Mouse (Mus musculus): Measurements from ENCODE around the gene Spred3. TPM values are rescaled to one million over a fixed set of nuclear protein-coding genes. Genes with fewer than 3 reads are reported as not detected.
A peak's percentile ranks its signal among the peaks of the same experiment; 100 is the strongest.
"Not testable (repeated sequence)": the region's sequence is repeated elsewhere in the genome, so short reads cannot be mapped to it uniquely, and the experiment has no call there.

Spred3 gene
- polyA plus RNA-seq (2015; fragmentation: Nextera tagmentation; extraction: Ambion mirVana), result 10.7 TPM in 2 replicates

GRCm38 (mm10) chr7:29170066-29170754 lies at the start of gene Spred3, which contains the start of gene Ggn:
TSS of gene Spred3 (minus strand) at chr7:29170411.
TSS of gene Ggn (plus strand) at chr7:29170210.
- peak; percentile 50 for ATAC-seq
- H3K4me1 ChIP-seq (ENCODE audit: control insufficient read depth, insufficient read depth, low read length), result peaks cover 22% of the 10 kb centered on the region
- peak within 1 kb of the TSS; percentile 91 for H3K27ac ChIP-seq (ENCODE audit: low read length)
- H3K27me3 ChIP-seq (ENCODE audit: control insufficient read depth, insufficient read depth, low read depth, low read length), result peaks cover 37% of the 10 kb centered on the region
- no peaks in the 10 kb centered on the region for H3K9me3 ChIP-seq (replicated peaks; ENCODE audit: control insufficient read depth, low read length, poor library complexity, severe bottlenecking)
- peak within 1 kb of the TSS; percentile 80 for H3K9ac ChIP-seq (ENCODE audit: low read depth, low read length)
- H3K4me3 ChIP-seq (ENCODE audit: low read depth, low read length), result peak within 1 kb of the TSS; percentile 75
- peak within 1 kb of the TSS; percentile 61 for H3K4me2 ChIP-seq (ENCODE audit: low read length)
- H3K36me3 ChIP-seq (ENCODE audit: control insufficient read depth, insufficient read depth, low read length), result peaks cover 12% of the 10 kb centered on the region
- WGBS, result under 1% methylated on average over 30 of the region's 30 CpGs

GRCm38 (mm10) chr7:29214846-29215245 lies 44.6 kb upstream of the Spred3 start:
- no peaks in the 10 kb centered on the region; the same call in 1 of the 2 replicates for H3K9me3 ChIP-seq (replicated peaks; ENCODE audit: control insufficient read depth, low read length, poor library complexity, severe bottlenecking)
- no peak for ATAC-seq
- H3K27me3 ChIP-seq (ENCODE audit: control insufficient read depth, insufficient read depth, low read depth, low read length), result no peaks in the 10 kb centered on the region
- 43% methylated on average over 15 of the region's 15 CpGs for WGBS
- peak overlapping the region; percentile 14; the same call in 1 of the 2 replicates for H3K4me2 ChIP-seq (ENCODE audit: low read length)
- no peak overlapping the region for H3K4me3 ChIP-seq (ENCODE audit: low read depth, low read length)
- no peak overlapping the region for H3K9ac ChIP-seq (ENCODE audit: low read depth, low read length)
- no peaks in the 10 kb centered on the region for H3K36me3 ChIP-seq (ENCODE audit: control insufficient read depth, insufficient read depth, low read length)
- no peak overlapping the region for H3K27ac ChIP-seq (ENCODE audit: low read length)
- peaks cover 8% of the 10 kb centered on the region for H3K4me1 ChIP-seq (ENCODE audit: control insufficient read depth, insufficient read depth, low read length)

GRCm38 (mm10) chr7:29214236-29214635 lies 44.0 kb upstream of the Spred3 start:
- H3K36me3 ChIP-seq (ENCODE audit: control insufficient read depth, insufficient read depth, low read length), result no peaks in the 10 kb centered on the region
- peak overlapping the region; percentile 31; the same call in 1 of the 2 replicates for H3K4me3 ChIP-seq (ENCODE audit: low read depth, low read length)
- H3K27ac ChIP-seq (ENCODE audit: low read length), result peak overlapping the region; percentile 32; the same call in 1 of the 2 replicates
- 64% methylated on average over 2 of the region's 2 CpGs for WGBS
- peaks cover 8% of the 10 kb centered on the region for H3K4me1 ChIP-seq (ENCODE audit: control insufficient read depth, insufficient read depth, low read length)
- 0 out of 2 replicates have a peak overlapping the region, but pooled peaks have one; percentile 58 for H3K4me2 ChIP-seq (ENCODE audit: low read length)
- no peak for ATAC-seq
- no peak overlapping the region for H3K9ac ChIP-seq (ENCODE audit: low read depth, low read length)
- no peaks in the 10 kb centered on the region for H3K9me3 ChIP-seq (replicated peaks; ENCODE audit: control insufficient read depth, low read length, poor library complexity, severe bottlenecking)
- H3K27me3 ChIP-seq (ENCODE audit: control insufficient read depth, insufficient read depth, low read depth, low read length), result no peaks in the 10 kb centered on the region

GRCm38 (mm10) chr7:29213675-29214082 lies 43.5 kb upstream of the Spred3 start, which contains the start of gene Catsperg1:
TSS of gene Catsperg1 (minus strand) at chr7:29214035.
- under 1% methylated on average over 20 of the region's 20 CpGs for WGBS
- H3K27me3 ChIP-seq (ENCODE audit: control insufficient read depth, insufficient read depth, low read depth, low read length), result no peaks in the 10 kb centered on the region
- peaks cover 8% of the 10 kb centered on the region for H3K4me1 ChIP-seq (ENCODE audit: control insufficient read depth, insufficient read depth, low read length)
- peak; percentile 89 for ATAC-seq
- no peaks in the 10 kb centered on the region for H3K36me3 ChIP-seq (ENCODE audit: control insufficient read depth, insufficient read depth, low read length)
- H3K9me3 ChIP-seq (replicated peaks; ENCODE audit: control insufficient read depth, low read length, poor library complexity, severe bottlenecking), result no peaks in the 10 kb centered on the region
- H3K4me3 ChIP-seq (ENCODE audit: low read depth, low read length), result peak within 1 kb of the TSS; percentile 31
- peak within 1 kb of the TSS; percentile 58 for H3K4me2 ChIP-seq (ENCODE audit: low read length)
- peak within 1 kb of the TSS; percentile 43; the same call in 1 of the 2 replicates for H3K9ac ChIP-seq (ENCODE audit: low read depth, low read length)
- H3K27ac ChIP-seq (ENCODE audit: low read length), result peak within 1 kb of the TSS; percentile 73

- H3K4me2 ChIP-seq (ENCODE audit: low read length), result peak overlapping the region; percentile 58
- peak overlapping the region; percentile 43; the same call in 1 of the 2 replicates for H3K9ac ChIP-seq (ENCODE audit: low read depth, low read length)
- not testable (repeated sequence) for H3K36me3 ChIP-seq (ENCODE audit: control insufficient read depth, insufficient read depth, low read length); H3K9me3 ChIP-seq (replicated peaks; ENCODE audit: control insufficient read depth, low read length, poor library complexity, severe bottlenecking); H3K4me1 ChIP-seq (ENCODE audit: control insufficient read depth, insufficient read depth, low read length); H3K27me3 ChIP-seq (ENCODE audit: control insufficient read depth, insufficient read depth, low read depth, low read length)
- WGBS, result 19% methylated on average over 40 of the region's 40 CpGs
- H3K27ac ChIP-seq (ENCODE audit: low read length), result peak overlapping the region; percentile 73
- peak; percentile 16; the same call in 1 of the 2 replicates for ATAC-seq
- H3K4me3 ChIP-seq (ENCODE audit: low read depth, low read length), result peak overlapping the region; percentile 31
Observed at GRCm38 (mm10) chr7:29212775-29213560, 42.8 kb upstream of the Spred3 start.

GRCm38 (mm10) chr7:29212199-29212765 lies 42.1 kb upstream of the Spred3 start:
- peak overlapping the region; percentile 58 for H3K4me2 ChIP-seq (ENCODE audit: low read length)
- H3K27ac ChIP-seq (ENCODE audit: low read length), result no peak overlapping the region
- H3K4me3 ChIP-seq (ENCODE audit: low read depth, low read length), result peak overlapping the region; percentile 31
- H3K36me3 ChIP-seq (ENCODE audit: control insufficient read depth, insufficient read depth, low read length), result no peaks in the 10 kb centered on the region
- WGBS, result 15% methylated on average over 26 of the region's 26 CpGs
- H3K9me3 ChIP-seq (replicated peaks; ENCODE audit: control insufficient read depth, low read length, poor library complexity, severe bottlenecking), result no peaks in the 10 kb centered on the region
- H3K27me3 ChIP-seq (ENCODE audit: control insufficient read depth, insufficient read depth, low read depth, low read length), result no peaks in the 10 kb centered on the region
- peaks cover 8% of the 10 kb centered on the region for H3K4me1 ChIP-seq (ENCODE audit: control insufficient read depth, insufficient read depth, low read length)
- no peak overlapping the region for H3K9ac ChIP-seq (ENCODE audit: low read depth, low read length)
- ATAC-seq, result no peak

GRCm38 (mm10) chr7:29211415-29212198 lies 41.4 kb upstream of the Spred3 start:
- Histone ChIP-seq H3K4me1 (ENCODE audit: control insufficient read depth, insufficient read depth, low read length) (peaks cover 8% of the 10 kb centered on the region), H3K9ac (ENCODE audit: low read depth, low read length) (no peak overlapping the region), H3K27me3 (ENCODE audit: control insufficient read depth, insufficient read depth, low read depth, low read length) (no peaks in the 10 kb centered on the region), H3K9me3 (replicated peaks; ENCODE audit: control insufficient read depth, low read length, poor library complexity, severe bottlenecking) (no peaks in the 10 kb centered on the region), H3K36me3 (ENCODE audit: control insufficient read depth, insufficient read depth, low read length) (no peaks in the 10 kb centered on the region), H3K27ac (ENCODE audit: low read length) (no peak overlapping the region), H3K4me2 (ENCODE audit: low read length) (peak overlapping the region; percentile 58), H3K4me3 (ENCODE audit: low read depth, low read length) (peak overlapping the region; percentile 29)
- WGBS, result 6% methylated on average over 34 of the region's 34 CpGs
- ATAC-seq, result 0 out of 2 replicates have a peak, but pooled peaks have one; percentile 22

GRCm38 (mm10) chr7:29211013-29211412 lies 40.8 kb upstream of the Spred3 start:
- not testable (repeated sequence) for H3K27ac ChIP-seq (ENCODE audit: low read length); H3K9ac ChIP-seq (ENCODE audit: low read depth, low read length); H3K9me3 ChIP-seq (replicated peaks; ENCODE audit: control insufficient read depth, low read length, poor library complexity, severe bottlenecking); H3K36me3 ChIP-seq (ENCODE audit: control insufficient read depth, insufficient read depth, low read length); ATAC-seq; H3K27me3 ChIP-seq (ENCODE audit: control insufficient read depth, insufficient read depth, low read depth, low read length); H3K4me1 ChIP-seq (ENCODE audit: control insufficient read depth, insufficient read depth, low read length)
- peak overlapping the region; percentile 29 for H3K4me3 ChIP-seq (ENCODE audit: low read depth, low read length)
- peak overlapping the region; percentile 58 for H3K4me2 ChIP-seq (ENCODE audit: low read length)
- 16% methylated on average over 15 of the region's 15 CpGs for WGBS
